Mouse (Mus musculus) kidney, postnatal 4 days (tissue): ENCODE measurements at regions not wholly inside any gene's neighbourhood (a gene's known extent, or its start where the extent isn't known, plus 50 kb on each side); places are given as distances from the start of the nearest gene placed in this dataset.

Source experiments
- DNase-seq, 2 experiments: peaks; one replicate each; pipeline ENCODE4 v3.0.0; 2021; ENCODE audit warnings: mixed read lengths in 2 of 2

DNA sequence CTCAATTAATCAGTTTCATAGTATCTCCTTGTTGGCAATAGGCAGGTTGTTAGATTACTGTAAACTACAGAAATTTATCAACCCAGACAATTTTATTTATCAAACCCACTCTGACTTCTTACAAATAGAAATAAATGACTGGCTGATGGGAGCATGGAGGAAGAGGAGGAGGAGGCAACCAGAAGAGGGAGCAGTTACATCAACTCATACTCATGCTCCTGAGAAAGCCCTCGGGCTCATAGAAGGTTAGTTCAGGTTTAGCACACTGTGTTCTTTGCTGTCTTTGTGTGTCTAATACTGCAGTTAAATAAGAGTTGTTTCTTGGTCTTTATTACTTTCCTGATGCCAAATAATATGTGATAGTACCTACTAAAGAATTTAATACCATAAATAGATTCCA, 344.6 kb upstream of the 1700056E22Rik start:
- no peak for DNase-seq

DNA sequence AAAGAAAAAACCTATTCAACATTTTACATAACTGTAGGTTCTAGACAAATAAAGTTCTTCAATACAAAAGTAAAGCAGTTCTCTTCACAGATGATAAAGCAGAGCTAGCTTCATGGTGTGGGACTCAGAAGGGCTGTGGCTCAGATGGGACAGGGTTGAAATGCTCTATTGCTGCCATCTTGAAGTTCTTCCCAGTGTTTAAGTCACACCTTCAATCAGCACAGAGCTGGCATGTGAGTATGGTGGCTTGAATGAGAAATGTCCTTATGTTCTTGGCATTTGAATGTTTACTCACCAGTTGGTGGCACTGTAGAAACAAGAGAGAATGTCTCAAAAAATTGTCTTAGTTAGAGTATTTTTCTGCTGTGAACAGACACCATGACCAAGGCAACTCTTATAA, 330.9 kb upstream of the 1700056E22Rik start:
- no peak for DNase-seq

DNA sequence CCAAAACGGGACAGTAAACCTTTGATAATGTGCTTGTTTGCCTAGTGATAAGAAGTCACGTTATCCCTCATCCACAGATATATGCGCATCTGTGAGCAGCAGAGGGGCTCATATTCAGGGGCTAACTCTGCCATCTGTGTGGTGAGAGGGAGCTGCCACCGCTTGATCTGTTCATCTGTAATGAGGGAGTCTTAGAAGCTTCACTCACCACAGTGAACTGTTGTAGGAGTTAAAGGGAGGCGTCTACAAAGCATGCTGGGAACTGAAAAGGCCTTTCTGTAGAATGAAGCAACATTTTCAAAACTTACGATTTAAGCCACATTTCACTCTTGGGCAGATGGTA, 324.1 kb upstream of the 1700056E22Rik start:
- DNase-seq: no peak

DNA sequence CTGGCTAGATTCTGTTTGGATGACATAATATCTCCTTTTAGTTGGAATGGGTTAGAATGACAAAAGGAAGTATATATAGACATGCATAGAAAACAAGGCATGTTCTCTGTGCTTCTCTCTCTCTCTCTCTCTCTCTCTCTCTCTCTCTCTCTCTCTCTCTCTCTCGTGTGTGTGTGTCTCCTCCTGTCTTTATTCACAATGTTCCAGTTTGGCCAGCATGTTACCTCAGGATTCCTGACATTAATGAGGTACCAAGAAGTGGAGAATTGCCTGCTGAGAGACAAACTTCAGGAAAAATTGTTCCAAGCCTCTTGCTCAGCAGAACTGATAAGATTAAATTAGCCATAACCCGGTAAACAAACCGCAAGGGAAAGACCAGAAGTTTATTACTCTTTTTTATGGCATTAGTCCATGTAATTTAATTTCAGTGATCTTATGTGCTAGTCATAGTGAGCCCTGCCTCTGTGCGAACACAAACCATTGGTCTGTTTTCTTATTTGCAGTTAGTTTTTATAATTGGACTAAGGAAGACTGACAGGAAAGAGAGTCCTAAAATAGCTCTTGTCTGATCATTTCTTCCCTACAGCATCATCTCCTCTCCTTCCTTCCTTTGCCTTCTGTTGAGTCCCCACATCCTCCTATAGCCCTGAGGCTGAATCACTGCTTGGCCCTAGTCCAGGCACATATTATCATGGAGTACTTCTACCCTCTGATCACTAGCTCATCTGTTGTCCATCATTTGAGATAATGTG, 323.5 kb upstream of the 1700056E22Rik start:
- DNase-seq: no peak

DNA sequence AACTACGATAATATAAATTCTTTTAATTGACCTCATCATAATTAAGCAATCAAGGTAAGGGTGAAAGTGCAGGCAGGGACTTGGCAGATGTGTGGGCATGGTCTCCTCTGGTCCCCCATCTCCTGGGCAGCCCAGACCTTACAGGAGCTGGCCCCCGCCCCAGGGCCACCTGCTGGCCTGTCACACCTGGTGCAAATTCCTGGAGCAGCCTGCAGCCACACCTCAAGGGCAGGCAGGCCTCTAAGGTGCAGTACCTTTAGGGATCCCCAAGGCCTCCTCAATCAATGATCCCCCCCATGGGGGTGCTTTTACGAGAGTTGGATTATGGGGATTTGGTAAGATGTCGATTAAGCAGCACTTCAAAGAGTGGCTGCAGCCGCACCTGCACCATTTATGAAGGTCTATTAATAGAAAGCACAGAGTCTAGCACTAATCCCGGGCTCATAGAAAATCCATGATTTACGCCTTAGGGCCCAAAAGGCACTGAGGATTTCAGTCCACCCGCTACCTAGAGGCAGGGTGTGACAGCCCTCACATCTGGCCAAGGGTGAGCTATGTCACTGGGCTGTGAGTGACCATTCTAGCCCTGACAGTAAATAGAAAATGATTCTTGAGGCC, 319.8 kb upstream of the 1700056E22Rik start:
- DNase-seq: no peak

DNA sequence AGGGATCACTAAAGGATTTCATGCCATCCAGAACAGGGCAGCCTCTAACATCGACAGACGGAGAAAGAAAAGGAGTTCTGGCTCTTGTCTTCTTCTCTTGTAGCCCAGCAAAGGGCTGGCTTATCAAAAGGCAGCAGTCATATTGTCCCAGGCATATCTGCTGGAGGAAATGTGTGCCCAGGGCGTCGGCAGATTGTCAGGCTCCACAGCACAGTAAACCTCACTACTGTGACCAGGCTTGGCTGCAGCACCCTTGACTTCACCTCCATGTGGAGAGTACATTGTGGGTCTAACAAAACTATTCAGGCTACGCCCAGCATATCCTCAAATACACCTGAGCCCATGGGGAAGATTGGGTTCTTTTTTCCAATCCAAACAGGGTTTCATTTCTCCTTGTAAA, 317.7 kb upstream of the 1700056E22Rik start:
- no peak for DNase-seq

DNA sequence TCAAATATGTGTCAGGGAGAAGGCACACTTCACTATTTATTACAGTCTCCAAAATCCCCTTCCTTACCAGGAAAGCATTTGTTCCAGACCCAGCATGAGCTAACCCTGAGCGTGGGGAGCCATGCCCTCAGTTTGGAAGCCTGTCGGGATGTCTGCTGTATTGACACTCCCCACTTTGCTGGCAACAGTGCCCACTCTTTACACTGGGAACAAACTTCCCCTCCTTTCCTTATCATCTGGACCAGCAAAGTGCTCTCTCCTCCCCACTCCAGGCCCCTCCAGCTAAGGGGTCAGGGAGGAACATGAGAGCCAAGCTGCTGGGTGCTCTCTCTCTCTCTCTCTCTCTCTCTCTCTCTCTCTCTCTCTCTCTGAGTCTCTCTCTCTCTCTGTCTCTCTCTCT, 310.7 kb upstream of the 1700056E22Rik start:
- no peak for DNase-seq

DNA sequence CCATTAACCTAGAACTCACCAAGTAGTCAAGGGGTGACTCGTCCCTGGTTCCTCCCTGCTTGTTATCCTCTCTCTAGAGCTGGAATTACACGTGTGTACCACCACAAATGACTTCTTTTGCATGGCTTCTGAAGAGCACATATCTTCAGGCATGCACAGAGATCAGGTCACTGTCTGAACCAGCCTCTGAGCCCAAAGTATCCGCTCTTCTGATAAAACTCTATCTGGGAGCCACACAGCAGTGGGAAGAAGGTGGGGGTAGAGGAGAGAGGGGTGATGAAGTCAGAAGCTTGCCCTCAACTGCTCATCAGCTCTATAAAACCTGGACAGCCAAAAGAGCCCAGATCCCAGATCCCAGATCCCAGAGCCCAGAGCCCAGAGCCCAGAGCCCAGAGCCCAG, 301.9 kb upstream of the 1700056E22Rik start:
- no peak for DNase-seq

DNA sequence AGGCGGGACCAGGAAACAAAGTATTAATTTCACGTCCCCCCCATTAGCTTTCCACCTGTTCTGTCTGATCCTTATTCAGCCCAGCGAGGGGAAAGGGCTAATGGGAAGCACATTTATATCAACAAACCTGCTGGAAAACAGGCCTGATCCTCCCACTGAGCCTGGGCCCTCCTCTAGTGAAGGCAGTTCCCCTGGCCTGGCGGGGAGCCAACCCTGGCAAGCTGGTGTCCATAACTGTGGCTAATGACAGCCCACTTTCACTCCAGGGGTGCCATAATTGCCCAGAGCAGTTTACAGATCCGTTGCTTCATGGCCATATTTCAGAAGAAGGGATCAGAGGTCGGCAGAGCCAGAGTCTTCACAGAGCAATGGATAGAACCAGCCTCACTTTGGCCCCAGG, 301.2 kb upstream of the 1700056E22Rik start:
- DNase-seq: peak; percentile 60 to 69

DNA sequence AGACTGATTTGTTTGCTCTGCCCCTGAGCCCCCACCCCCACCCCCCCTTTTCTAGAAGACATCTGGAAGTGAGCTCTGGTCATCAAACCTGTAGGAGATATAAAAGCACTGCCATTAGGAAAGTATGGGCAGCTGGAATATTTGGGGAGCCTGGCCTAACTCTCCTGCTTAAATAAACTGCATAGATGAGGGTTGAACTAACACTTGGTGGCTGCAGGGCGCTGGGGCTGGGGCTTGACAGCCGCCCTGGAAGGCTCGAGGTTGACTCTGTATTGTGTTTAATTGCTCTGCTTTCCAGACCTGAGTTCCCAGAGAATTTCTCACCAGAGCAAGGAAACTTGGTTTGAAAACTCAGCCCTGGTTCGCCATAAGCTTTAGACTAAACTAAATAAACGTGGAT, 300.7 kb upstream of the 1700056E22Rik start:
- no peak for DNase-seq

DNA sequence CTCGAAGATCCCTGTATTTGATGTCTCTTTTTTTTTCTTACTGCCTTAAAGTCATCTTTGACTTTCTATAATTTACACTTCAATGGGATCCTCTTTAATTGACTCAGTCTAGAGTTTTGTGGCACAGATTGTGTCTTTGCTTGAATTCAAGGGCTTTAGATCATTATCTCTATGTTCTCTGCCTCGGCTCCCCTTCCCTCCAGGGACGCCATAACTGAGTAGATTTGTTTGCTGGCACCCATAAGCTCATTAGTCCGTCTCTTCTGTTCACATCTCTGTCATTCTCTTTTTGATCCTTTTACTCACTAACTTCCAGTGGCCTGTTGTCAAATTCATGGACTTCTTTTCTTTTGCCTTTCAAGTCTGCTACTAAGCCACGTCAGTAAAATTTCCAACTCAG, 299.0 kb upstream of the 1700056E22Rik start:
- no peak for DNase-seq

DNA sequence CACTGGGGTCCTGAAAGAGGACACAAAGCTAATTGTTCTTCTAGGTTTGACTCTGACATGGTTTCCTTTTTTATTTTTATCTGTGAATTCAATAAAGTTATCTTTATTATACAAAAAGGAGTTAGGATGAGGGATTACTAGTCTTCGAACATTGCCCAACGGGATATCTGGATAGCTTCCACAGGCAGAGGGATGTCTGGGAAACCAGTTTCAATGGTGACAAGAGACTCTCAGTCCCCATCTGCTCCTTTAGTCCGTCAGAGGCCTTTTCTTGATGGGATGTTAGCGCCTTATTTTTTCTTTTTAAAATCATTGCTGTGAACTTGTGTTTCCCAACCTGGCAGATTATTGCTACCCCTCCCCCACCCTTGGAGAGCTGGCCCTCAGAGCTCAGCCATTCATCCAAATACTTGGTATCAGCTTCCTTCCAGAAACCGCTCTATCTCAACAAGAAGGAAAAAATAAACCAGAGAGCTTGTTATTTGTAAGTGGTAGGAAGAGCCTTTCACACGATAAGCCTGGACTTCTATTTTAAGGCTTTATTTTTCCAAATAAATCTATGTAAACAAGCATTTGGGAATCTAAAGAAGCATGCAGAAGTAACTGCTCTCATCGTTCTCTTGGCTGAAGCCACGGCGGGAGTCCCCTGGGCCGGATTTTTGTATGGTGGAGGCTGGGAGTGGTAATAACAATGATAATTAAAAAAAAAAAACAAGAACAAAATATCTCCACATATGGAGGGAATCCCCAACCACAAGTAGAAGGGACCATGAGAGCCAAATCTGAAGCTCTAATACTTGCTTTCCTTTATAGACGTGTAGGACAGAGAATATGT, 296.6 kb upstream of the 1700056E22Rik start:
- no peak for DNase-seq

DNA sequence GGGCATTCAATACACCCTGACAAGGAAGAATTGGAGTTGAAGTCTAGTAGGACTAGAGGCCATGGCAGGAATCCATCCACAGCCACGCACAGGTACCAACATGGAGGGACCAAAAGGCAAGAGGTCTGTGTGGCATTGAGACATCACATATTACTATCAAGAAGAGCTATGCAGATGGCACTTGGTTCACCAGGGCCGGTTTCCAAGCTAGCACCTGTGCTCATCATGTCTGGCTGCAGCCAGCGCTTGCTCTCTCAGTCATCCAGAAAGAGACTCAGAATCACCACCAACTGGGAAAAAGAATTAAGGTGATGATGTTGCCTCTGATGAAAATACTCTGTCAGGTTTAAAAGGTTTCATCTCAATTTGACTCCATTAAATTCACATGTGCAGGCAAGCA, 292.1 kb upstream of the 1700056E22Rik start:
- DNase-seq: no peak

DNA sequence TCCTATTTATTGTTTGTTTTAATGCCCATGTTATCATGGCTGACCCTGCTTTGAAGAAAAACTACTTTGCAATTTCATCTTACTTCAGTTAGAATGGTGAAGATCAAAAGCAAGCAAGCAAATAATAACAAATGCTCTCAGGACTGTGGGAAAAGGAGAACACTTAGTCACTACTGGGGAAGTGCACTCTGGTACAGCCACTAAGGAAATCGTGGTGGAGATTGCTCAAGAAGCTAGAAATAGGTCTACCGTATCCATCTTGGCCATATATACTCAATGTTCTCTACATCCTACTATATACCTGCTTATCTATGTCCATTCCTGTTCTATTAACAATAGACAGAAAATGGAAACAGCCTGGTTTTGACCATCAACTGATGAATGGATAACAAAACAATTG, 290.1 kb upstream of the 1700056E22Rik start:
- no peak for DNase-seq

DNA sequence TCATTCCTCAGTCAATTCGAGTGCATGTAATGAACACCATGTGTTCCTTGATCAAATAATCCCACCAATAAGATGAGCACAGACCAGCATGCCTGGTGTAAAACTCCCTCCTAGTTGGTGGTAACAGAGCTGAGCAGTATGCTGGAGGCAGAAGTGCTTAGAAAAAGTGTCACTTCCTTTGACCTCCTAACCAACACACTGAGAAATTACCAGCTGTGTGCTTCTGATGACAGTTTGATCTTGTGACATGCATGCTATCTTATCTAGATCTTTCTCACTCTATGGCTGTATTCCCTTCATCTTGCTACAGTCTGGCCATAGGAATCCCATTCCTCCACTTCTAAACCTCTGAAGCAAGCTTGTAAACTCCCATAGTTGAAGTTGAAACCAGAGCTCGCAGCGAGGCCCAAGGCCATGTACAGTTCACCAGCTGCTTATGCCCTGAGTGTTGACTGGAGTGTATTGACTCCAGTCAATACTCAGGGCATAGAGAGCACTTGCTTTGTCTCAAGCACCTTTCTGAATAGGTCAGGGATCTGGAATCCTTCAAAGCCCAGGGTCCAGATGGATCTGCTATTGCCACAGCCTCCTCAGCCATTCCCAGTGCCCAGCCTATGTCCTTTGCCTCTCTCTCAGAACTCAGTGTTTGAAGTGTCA, 286.5 kb upstream of the 1700056E22Rik start:
- no peak for DNase-seq

DNA sequence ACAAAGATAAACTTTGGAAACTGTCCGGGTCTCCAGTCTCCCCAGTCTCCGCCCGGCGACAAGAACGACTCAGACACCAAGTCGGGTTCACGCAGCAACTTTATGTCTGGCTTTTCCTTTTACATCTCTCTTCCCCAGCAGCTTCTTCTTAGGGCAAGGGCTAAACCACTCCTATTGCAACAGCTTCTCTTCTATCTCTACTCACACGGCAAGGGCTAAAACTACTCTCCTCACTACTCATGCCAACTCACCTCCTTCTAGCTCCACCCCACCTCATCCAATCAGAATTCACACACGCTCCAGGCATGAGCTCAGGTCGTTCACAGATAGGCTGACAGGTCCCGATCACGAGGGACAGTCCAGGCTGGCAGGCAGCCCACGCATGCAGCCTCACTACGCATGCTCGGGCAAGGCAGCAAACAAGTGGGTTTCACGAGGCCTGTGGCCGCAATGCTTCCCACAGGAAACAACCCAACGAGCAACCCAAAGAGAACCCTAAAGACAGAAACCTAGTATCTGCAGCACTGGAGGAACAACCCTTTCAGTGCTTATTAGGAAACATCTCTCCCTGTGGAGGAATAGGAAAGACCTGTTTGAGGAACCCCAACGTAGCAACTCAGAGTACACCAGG, 276.2 kb upstream of the 1700056E22Rik start:
- DNase-seq: no peak

DNA sequence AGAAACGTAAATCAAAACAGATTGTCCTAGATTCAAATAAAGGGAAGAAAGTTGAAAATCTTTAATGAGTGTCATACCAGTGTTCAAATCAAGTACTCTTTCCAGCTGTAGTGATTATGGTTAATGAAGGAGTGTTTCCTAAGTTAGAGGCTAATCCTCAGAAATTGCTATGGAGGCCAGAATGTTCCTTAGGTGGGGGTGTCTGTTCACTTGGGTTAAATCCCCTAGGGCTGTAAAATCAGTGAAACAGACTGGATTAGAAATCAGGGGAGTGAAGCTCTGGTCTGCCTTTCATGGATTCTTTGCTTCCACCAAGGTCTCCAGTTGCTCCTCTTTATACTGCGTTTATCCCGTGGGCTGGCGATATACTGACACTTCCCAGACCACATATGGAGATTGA, 270.7 kb upstream of the 1700056E22Rik start:
- no peak for DNase-seq

DNA sequence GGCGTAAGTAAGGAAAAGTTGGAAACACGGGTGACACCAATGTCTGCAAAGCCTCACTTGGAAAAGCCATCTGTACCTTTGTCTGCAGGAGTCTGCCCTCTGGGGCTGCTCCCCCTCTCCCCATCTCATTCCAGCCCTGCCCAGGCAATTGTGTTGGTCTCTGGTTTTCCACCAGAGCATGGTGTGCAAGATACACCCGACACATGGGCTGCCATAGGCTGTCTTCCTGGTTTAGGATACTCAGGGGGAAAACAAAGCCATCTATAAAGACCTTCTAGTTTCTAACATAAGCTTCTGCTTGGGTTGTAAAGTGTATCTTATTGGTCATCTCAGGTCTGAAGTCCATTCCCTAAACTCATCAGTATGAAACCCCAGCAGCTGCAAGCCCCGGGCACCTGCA, 270.1 kb upstream of the 1700056E22Rik start:
- no peak for DNase-seq

DNA sequence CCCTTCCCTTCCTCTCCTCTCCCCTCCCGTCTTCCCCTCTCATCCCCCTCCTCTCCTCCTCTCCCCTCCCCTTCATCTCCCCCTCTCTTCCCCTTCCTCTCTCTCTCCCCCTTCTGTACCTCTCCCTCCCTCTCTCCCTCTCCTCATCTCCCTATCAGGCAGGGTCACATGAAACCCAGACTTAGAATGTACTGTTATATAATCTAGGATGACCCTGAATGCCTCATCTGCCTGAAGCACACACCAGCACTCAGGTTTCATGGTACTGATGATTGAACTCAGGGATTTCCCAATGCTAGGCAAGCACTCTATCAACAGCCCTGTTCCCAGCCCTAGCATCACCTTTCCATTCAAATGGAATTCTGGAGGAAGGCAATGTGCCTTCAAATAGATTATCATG, 264.6 kb upstream of the 1700056E22Rik start:
- DNase-seq: no peak

DNA sequence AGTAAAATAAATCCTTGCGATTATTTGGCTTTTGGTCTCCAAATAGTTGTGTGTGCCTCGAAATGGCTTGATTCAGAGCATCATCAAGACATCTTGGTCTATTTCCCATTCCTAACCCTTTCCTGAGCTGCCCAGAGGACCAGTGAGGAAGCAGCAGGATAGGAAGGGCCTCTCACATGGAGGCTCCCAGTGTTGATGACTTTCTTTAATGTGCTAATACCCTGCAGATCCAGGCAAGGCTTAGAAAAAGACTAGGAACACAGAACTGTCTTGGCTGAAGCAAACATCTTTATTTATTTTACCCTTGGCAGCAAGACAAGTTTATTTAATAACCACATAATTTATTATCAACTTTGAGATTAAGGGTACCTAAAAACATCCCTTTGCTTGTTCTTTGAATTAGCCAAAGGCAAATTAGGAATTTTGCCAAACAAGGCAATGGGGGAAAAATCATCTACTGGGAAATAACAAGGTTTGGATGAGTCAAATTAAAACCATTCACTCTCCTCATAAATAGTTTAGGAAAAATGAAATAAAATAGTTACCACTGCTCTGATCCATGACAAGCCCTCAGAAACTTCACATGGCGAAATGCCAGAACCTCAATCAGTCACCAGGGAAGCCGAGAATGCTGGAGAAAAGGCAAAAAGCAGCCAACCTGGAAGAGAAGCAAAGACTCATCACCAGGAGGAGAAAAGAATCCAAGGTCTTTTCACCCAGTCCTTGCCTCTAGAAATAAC, 263.1 kb upstream of the 1700056E22Rik start:
- DNase-seq: no peak

DNA sequence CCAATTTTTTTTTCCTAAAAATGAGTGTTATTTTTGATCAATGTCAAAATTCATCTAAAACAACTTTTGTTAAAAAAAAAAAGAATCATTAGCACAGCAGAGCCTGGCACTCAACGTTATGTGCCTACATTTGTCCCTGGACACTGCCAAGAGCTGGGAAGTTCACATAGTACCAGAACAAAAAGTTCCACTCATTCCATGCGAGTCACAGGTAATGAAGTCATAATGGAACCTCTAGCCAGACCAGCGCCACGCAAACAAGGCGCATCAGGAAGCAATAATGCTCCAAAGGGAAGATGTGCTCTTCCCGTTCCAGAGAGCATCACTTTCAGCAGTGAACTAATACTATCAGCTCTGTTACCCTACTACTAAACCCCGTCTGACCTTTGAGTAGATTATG, 257.0 kb upstream of the 1700056E22Rik start:
- DNase-seq: no peak

DNA sequence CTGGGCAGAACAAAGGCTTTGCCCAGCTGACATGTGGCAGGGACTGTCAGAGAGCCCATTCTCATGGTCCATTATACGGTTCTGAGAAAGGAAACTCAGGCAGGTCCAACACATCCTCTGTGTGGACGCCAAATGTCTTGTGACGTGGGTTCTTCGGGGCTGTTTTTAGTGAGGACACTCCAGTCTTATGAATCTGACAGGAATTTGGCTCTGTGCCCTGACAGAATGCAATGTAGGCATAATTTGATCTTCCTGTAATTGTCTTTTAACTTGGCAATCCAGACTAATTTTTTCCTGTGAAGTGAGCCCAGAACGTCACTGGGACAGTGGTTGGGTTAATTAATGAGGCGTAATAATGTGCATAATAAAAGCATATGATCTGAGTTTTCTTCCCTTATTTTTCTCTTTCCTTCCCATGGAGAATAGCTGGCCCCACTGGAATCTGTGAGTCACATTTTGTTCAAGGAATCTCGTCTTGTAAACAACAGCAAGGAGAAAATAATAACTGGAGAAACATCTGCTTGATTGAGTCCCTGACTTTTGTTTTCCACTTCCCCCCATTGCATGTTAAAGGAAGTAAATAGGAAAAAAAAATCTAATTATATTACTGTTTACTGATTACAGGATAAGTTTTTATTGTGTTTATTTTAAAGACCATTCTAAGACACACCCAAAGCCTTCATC, 255.8 kb upstream of the 1700056E22Rik start:
- peak; percentile 41 to 62 for DNase-seq
